Mouse (Mus musculus): Measurements from ENCODE around the gene Hcn3.

Hcn3 gene

DNA sequence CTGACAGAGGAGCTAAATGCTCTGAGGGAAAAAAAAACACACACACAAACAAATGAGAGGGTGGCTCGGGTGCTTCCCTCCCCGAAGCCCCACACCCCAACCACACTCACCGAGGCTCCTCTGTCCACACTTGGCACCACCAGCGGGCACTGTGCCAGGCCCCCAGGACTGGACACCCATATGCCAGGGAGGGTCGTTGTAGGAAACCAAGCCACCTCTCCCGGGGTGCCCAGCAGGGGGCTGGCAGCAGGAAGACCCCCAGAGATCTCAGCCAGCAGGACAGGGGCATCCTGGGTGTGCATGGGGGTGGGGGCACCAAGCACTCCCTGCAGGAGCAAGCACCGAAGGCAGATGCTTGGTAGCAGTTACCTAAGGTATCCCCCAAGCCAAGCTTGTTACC lies 59.2 kb downstream of the Hcn3 start, which contains the start of gene Gm43738:
Gene Gm43738, minus strand, starts transcription at position 289 of the 400 bp plus-strand sequence.
- DNase-seq (ENCODE audit: extremely low spot score) = no peak
